Mouse (Mus musculus): ENCODE data around the gene Crtac1. TPM values are rescaled to one million over a fixed set of nuclear protein-coding genes. Genes with fewer than 3 reads are reported as not detected.

Crtac1 gene
- total and polyA plus RNA-seq, 3 experiments, result not detected

DNA sequence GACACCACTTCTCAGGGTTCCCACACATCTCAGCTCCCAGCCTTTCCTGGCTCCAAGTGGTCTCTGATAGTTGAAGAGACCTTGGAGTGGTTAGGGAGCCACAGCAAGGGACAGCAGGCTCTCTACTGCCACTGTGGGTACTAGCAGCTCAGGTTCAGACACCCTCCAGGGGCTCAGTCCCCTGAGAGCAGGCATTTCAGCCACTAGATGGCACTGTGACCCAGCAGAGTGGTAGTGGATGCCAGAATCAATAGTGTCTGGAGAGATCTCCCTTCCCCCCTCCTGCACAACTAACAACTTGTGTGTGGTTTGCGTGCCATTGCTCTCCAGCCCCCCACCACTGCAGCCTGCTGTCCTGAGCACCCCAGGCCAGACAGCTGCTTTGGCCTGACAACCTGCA lies 115.7 kb downstream of the Crtac1 start:
- H3K9me3 ChIP-seq (replicated peaks; ENCODE audit: low read length), result no peaks in the 10 kb centered on the region
- no peaks in the 10 kb centered on the region for H3K79me2 ChIP-seq (replicated peaks; ENCODE audit: control insufficient read depth, extremely low read depth, insufficient read depth, poor library complexity, severe bottlenecking)
- dilution Hi-C loops (cut with MboI; ENCODE audit: extremely low pct_ligation_motif_present, extremely low pct_unique_long_range_greater_than_20kb, low sequenced_read_pairs), result no loop called here
- H3K36me3 ChIP-seq (replicated peaks in 1 of 2; ENCODE audit: control insufficient read depth in 1 of 2, insufficient read depth in 1 of 2, low read length in 1 of 2), result no peaks in the 10 kb centered on the region
- TF ChIP-seq MEF2A (IDR thresholded peaks at IDR 0.05; ENCODE audit: borderline replicate concordance, low read depth, low read length), result no peak
- TF ChIP-seq SMC3 (IDR thresholded peaks at IDR 0.05; ENCODE audit: low read depth, low read length), result peak; percentile 70
- peak; percentile 83 for TF ChIP-seq RAD21 (IDR thresholded peaks at IDR 0.05; ENCODE audit: low read depth, low read length)
- TF ChIP-seq KAT2A (IDR thresholded peaks at IDR 0.05; ENCODE audit: insufficient replicate concordance, low read length), result 0 out of 2 replicates have a peak, but pooled peaks have one; percentile 13
- TF ChIP-seq MAZ (IDR thresholded peaks at IDR 0.05; ENCODE audit: low read depth, low read length), result no peak
- TF ChIP-seq MXI1 (IDR thresholded peaks at IDR 0.05; ENCODE audit: low read depth, low read length), result no peak
- TF ChIP-seq JUND (conservative IDR thresholded peaks at IDR 0.05; ENCODE audit: low read depth, low read length), result no peak
- no peak for TF ChIP-seq ELF1 (IDR thresholded peaks at IDR 0.05; ENCODE audit: low read depth, low read length)
- peak; percentile 78 to 91 for TF ChIP-seq CTCF (conservative IDR thresholded peaks at IDR 0.05 in 1 of 2, IDR thresholded peaks at IDR 0.05 in 1 of 2; ENCODE audit: low read depth in 2 of 2, low read length in 2 of 2)
- no peak overlapping the region for H3K4me2 ChIP-seq (ENCODE audit: insufficient read depth, low read depth, poor library complexity, severe bottlenecking)
- H3K27ac ChIP-seq (ENCODE audit: insufficient read depth, low read depth), result no peak overlapping the region
- no peak overlapping the region for H3K4me3 ChIP-seq (replicated peaks in 1 of 3; ENCODE audit: low read depth in 2 of 3, low read length in 2 of 3, poor library complexity in 1 of 3)
- peak; percentile 70 for DNase-seq (ENCODE audit: extremely low read depth)
- no peaks in the 10 kb centered on the region for H3K4me1 ChIP-seq (ENCODE audit: control insufficient read depth in 1 of 2, insufficient read depth in 2 of 2)
- H3K27me3 ChIP-seq (replicated peaks), result peaks cover 100% of the 10 kb centered on the region
- no peak overlapping the region for H3K9ac ChIP-seq (ENCODE audit: insufficient read depth, low read depth)
- in situ Hi-C loops (cut with MboI; ENCODE audit: low pct_ligation_motif_present, low pct_unique_long_range_greater_than_20kb, low sequenced_read_pairs), result loop anchor here (10.0 kb wide), 1 partner anchor 339 kb away; no protein-coding TSS in a partner anchor

- dilution Hi-C loops (cut with MboI; ENCODE audit: extremely low pct_ligation_motif_present, extremely low pct_unique_long_range_greater_than_20kb, low sequenced_read_pairs) (no loop called here), in situ Hi-C loops (cut with MboI; ENCODE audit: low pct_ligation_motif_present, low pct_unique_long_range_greater_than_20kb, low sequenced_read_pairs) (loop anchor here (10.0 kb wide), 1 partner anchor 340 kb away; no protein-coding TSS in a partner anchor)
- DNase-seq (ENCODE audit: extremely low read depth), result no peak
- Histone ChIP-seq H3K9ac (ENCODE audit: insufficient read depth, low read depth) (no peak overlapping the region), H3K4me1 (ENCODE audit: control insufficient read depth in 1 of 2, insufficient read depth in 2 of 2) (no peaks in the 10 kb centered on the region), H3K4me2 (ENCODE audit: insufficient read depth, low read depth, poor library complexity, severe bottlenecking) (no peak overlapping the region), H3K9me3 (replicated peaks; ENCODE audit: low read length) (no peaks in the 10 kb centered on the region), H3K4me3 (replicated peaks in 1 of 3; ENCODE audit: low read depth in 2 of 3, low read length in 2 of 3, poor library complexity in 1 of 3) (no peak overlapping the region), H3K27me3 (replicated peaks) (peaks cover 100% of the 10 kb centered on the region), H3K27ac (ENCODE audit: insufficient read depth, low read depth) (no peak overlapping the region), H3K36me3 (replicated peaks in 1 of 2; ENCODE audit: control insufficient read depth in 1 of 2, insufficient read depth in 1 of 2, low read length in 1 of 2) (no peaks in the 10 kb centered on the region), H3K79me2 (replicated peaks; ENCODE audit: control insufficient read depth, extremely low read depth, insufficient read depth, poor library complexity, severe bottlenecking) (no peaks in the 10 kb centered on the region)
- no peak for TF ChIP-seq UBTF (IDR thresholded peaks at IDR 0.05; ENCODE audit: low read depth, low read length)
- TF ChIP-seq USF2 (conservative IDR thresholded peaks at IDR 0.05; ENCODE audit: low read depth, low read length), result no peak
- no peak for TF ChIP-seq ZKSCAN1 (IDR thresholded peaks at IDR 0.05; ENCODE audit: borderline replicate concordance, low read depth, low read length)
- no peak for TF ChIP-seq NELFE (IDR thresholded peaks at IDR 0.05; ENCODE audit: low read depth, low read length)
- no peak for TF ChIP-seq USF1 (IDR thresholded peaks at IDR 0.05; ENCODE audit: low read depth, low read length)
- TF ChIP-seq POLR2AphosphoS2 (IDR thresholded peaks at IDR 0.05; ENCODE audit: low read depth, low read length), result no peak
- TF ChIP-seq CHD2 (IDR thresholded peaks at IDR 0.05; ENCODE audit: low read length), result no peak
- TF ChIP-seq GABPA (IDR thresholded peaks at IDR 0.05; ENCODE audit: insufficient replicate concordance, low read depth, low read length), result no peak
These were observed 116.4 kb downstream of the Crtac1 start for GRCm38 (mm10) chr19:42315070-42315679.

Measured in CH12.LX (cell line).